Mouse (Mus musculus) forebrain, embryonic 10.5 days (tissue): Measurements from ENCODE around the gene Phox2a. TPM values are rescaled to one million over a fixed set of nuclear protein-coding genes. Genes with fewer than 3 reads are reported as not detected.
A peak's percentile ranks its signal among the peaks of the same experiment; 100 is the strongest.

Source experiments
- DNase-seq: peaks from one replicate; pipeline ENCODE4 v3.0.0-alpha.2; 2017; ENCODE audit warnings: low spot score; ENCODE audit errors: extremely low spot score
- H3K27ac ChIP-seq: fragments of 300-500 bp; sonication (generic); 2 replicates; pipeline ENCODE4 v1.5.1; 2016; ENCODE audit warnings: mild to moderate bottlenecking
- H3K27me3 ChIP-seq: fragments of 300-500 bp; sonication (generic); 2 replicates; pipeline ENCODE4 v1.6.1; 2016; ENCODE audit warnings: mild to moderate bottlenecking; ENCODE audit not compliant: poor library complexity, severe bottlenecking
- H3K36me3 ChIP-seq: fragments of 300-500 bp; sonication (generic); replicated peaks from 2 replicates; pipeline ENCODE4 v1.6.1; 2016; ENCODE audit warnings: mild to moderate bottlenecking, moderate library complexity
- H3K4me1 ChIP-seq: fragments of 300-500 bp; sonication (generic); 2 replicates; pipeline ENCODE4 v1.6.1; 2016
- H3K4me3 ChIP-seq: fragments of 300-500 bp; sonication (generic); 2 replicates; pipeline ENCODE4 v1.5.1; 2016; ENCODE audit warnings: mild to moderate bottlenecking, moderate library complexity
- H3K9me3 ChIP-seq: fragments of 300-500 bp; sonication (generic); 2 replicates; pipeline ENCODE4 v1.6.1; 2016; ENCODE audit warnings: mild to moderate bottlenecking, moderate library complexity
- WGBS: fragments of 180-500 bp; shearing (Covaris S2); methylation state at CpG from one replicate; pipeline ENCODE4 v1.1.7; 2016; 5-methylcytosine and 5-hydroxymethylcytosine counted together
- polyA plus RNA-seq: library from polyadenylated mRNA; unstranded; fragments of >200 nt; fragmentation: Nextera tagmentation; extraction: Ambion mirVana; gene quantifications from 2 replicates; pipeline ENCODE4 v1.2.1, GENCODE M21; 2016

Phox2a gene
- polyA plus RNA-seq = not detected in 2 replicates

GRCm38 (mm10) chr7:101817861-101818401, at the start of gene Phox2a:
Gene Phox2a (plus strand): TSS chr7:101818313.
- under 1% methylated on average over 45 of the region's 45 CpGs for WGBS
- DNase-seq = no peak

GRCm38 (mm10) chr7:101770051-101770450, 48.1 kb upstream of the Phox2a start:
- WGBS = 88% methylated on average over 7 of the region's 7 CpGs
- no peak overlapping the region for H3K27ac ChIP-seq

More at GRCm38 (mm10) chr7:101817861-101818401, at the start of gene Phox2a:
- H3K27ac ChIP-seq = peak within 1 kb of the TSS; percentile 20; the same call in 1 of the 2 replicates
- H3K36me3 ChIP-seq = 0 out of 2 replicates have a peak, but pooled peaks cover 1% of the 10 kb centered on the region
- H3K4me3 ChIP-seq = peak within 1 kb of the TSS; percentile 47
- no peaks in the 10 kb centered on the region for H3K9me3 ChIP-seq
- peaks cover 77% of the 10 kb centered on the region for H3K27me3 ChIP-seq
- peaks cover 45% of the 10 kb centered on the region for H3K4me1 ChIP-seq

GRCm38 (mm10) chr7:101771604-101772003, 46.5 kb upstream of the Phox2a start:
- WGBS = 76% methylated on average over 1 of the region's 1 CpGs
- H3K9me3 ChIP-seq = no peaks in the 10 kb centered on the region
- H3K36me3 ChIP-seq = peaks cover 18% of the 10 kb centered on the region
- no peak overlapping the region for H3K4me3 ChIP-seq
- H3K27me3 ChIP-seq = no peaks in the 10 kb centered on the region
- H3K4me1 ChIP-seq = peaks cover 38% of the 10 kb centered on the region
- DNase-seq = no peak
- H3K27ac ChIP-seq = peak overlapping the region; percentile 35; the same call in 1 of the 2 replicates

More at GRCm38 (mm10) chr7:101770051-101770450, 48.1 kb upstream of the Phox2a start:
- DNase-seq = no peak
- Histone ChIP-seq H3K9me3 (no peaks in the 10 kb centered on the region), H3K27me3 (no peaks in the 10 kb centered on the region), H3K4me1 (peaks cover 38% of the 10 kb centered on the region), H3K36me3 (peaks cover 23% of the 10 kb centered on the region), H3K4me3 (no peak overlapping the region)

- H3K27me3 ChIP-seq = no peaks in the 10 kb centered on the region
- DNase-seq = no peak
- no peak overlapping the region for H3K27ac ChIP-seq
- H3K9me3 ChIP-seq = no peaks in the 10 kb centered on the region
- WGBS = 55% methylated on average over 8 of the region's 8 CpGs
- peaks cover 15% of the 10 kb centered on the region for H3K36me3 ChIP-seq
- peaks cover 38% of the 10 kb centered on the region for H3K4me1 ChIP-seq
- no peak overlapping the region for H3K4me3 ChIP-seq
Measured at GRCm38 (mm10) chr7:101772687-101773086, 45.4 kb upstream of the Phox2a start.

GRCm38 (mm10) chr7:101777053-101777452, 41.1 kb upstream of the Phox2a start:
- H3K4me3 ChIP-seq = no peak overlapping the region
- H3K27me3 ChIP-seq = no peaks in the 10 kb centered on the region
- H3K27ac ChIP-seq = no peak overlapping the region
- H3K36me3 ChIP-seq = peaks cover 34% of the 10 kb centered on the region
- 92% methylated on average over 1 of the region's 1 CpGs for WGBS
- no peak for DNase-seq
- no peaks in the 10 kb centered on the region for H3K9me3 ChIP-seq
- H3K4me1 ChIP-seq = peaks cover 15% of the 10 kb centered on the region

GRCm38 (mm10) chr7:101820295-101821030, 2.4 kb downstream of the Phox2a start:
- WGBS = 3% methylated on average over 35 of the region's 35 CpGs
- H3K27ac ChIP-seq = no peak overlapping the region

GRCm38 (mm10) chr7:101821571-101822501, 3.7 kb downstream of the Phox2a start:
- Histone ChIP-seq H3K4me3 (peak overlapping the region; percentile 62), H3K36me3 (peaks cover 40% of the 10 kb centered on the region), H3K27ac (peak overlapping the region; percentile 91), H3K9me3 (no peaks in the 10 kb centered on the region), H3K27me3 (peaks cover 78% of the 10 kb centered on the region), H3K4me1 (peaks cover 54% of the 10 kb centered on the region)
- DNase-seq = peak; percentile 83
- under 1% methylated on average over 71 of the region's 71 CpGs for WGBS

More at GRCm38 (mm10) chr7:101820295-101821030, 2.4 kb downstream of the Phox2a start:
- H3K4me3 ChIP-seq = peak overlapping the region; percentile 62
- H3K27me3 ChIP-seq = peaks cover 91% of the 10 kb centered on the region
- H3K4me1 ChIP-seq = peaks cover 54% of the 10 kb centered on the region
- H3K36me3 ChIP-seq = peaks cover 26% of the 10 kb centered on the region
- H3K9me3 ChIP-seq = no peaks in the 10 kb centered on the region
- no peak for DNase-seq

GRCm38 (mm10) chr7:101822836-101823757, 5.0 kb downstream of the Phox2a start:
- Histone ChIP-seq H3K27me3 (peaks cover 65% of the 10 kb centered on the region), H3K36me3 (peaks cover 52% of the 10 kb centered on the region), H3K4me3 (0 out of 2 replicates have a peak overlapping the region, but pooled peaks have one; percentile 62), H3K27ac (no peak overlapping the region; the same call in 1 of the 2 replicates), H3K4me1 (peaks cover 44% of the 10 kb centered on the region), H3K9me3 (no peaks in the 10 kb centered on the region)
- no peak for DNase-seq
- 22% methylated on average over 32 of the region's 32 CpGs for WGBS

GRCm38 (mm10) chr7:101823758-101824630, 5.9 kb downstream of the Phox2a start:
- 88% methylated on average over 18 of the region's 18 CpGs for WGBS
- H3K27me3 ChIP-seq = peaks cover 56% of the 10 kb centered on the region

GRCm38 (mm10) chr7:101830373-101830772, 12.3 kb downstream of the Phox2a start:
- H3K4me1 ChIP-seq = peaks cover 20% of the 10 kb centered on the region
- no peaks in the 10 kb centered on the region for H3K9me3 ChIP-seq
- WGBS = 95% methylated on average over 3 of the region's 3 CpGs
- peaks cover 94% of the 10 kb centered on the region for H3K36me3 ChIP-seq
- no peaks in the 10 kb centered on the region for H3K27me3 ChIP-seq
- no peak for DNase-seq
- no peak overlapping the region for H3K4me3 ChIP-seq
- no peak overlapping the region for H3K27ac ChIP-seq

More at GRCm38 (mm10) chr7:101823758-101824630, 5.9 kb downstream of the Phox2a start:
- peaks cover 61% of the 10 kb centered on the region for H3K36me3 ChIP-seq
- H3K27ac ChIP-seq = no peak overlapping the region
- H3K4me3 ChIP-seq = no peak overlapping the region
- no peak for DNase-seq
- H3K4me1 ChIP-seq = peaks cover 39% of the 10 kb centered on the region
- no peaks in the 10 kb centered on the region for H3K9me3 ChIP-seq

GRCm38 (mm10) chr7:101831437-101831836, 13.3 kb downstream of the Phox2a start:
- H3K9me3 ChIP-seq = no peaks in the 10 kb centered on the region
- no peak overlapping the region for H3K27ac ChIP-seq
- no peak for DNase-seq
- 94% methylated on average over 8 of the region's 8 CpGs for WGBS
- no peak overlapping the region for H3K4me3 ChIP-seq
- peaks cover 31% of the 10 kb centered on the region for H3K4me1 ChIP-seq
- H3K27me3 ChIP-seq = no peaks in the 10 kb centered on the region
- H3K36me3 ChIP-seq = peaks cover 83% of the 10 kb centered on the region
